Mouse (Mus musculus) right cerebral cortex, adult 18-20 months (tissue): Measurements from ENCODE around the gene Lpin2.

Experiments used
- DNase-seq: peaks from one replicate; pipeline ENCODE4 v3.0.0; 2022; ENCODE audit warnings: mixed read lengths

Lpin2 gene

GRCm38 (mm10) chr17:71235229-71235958, 53.0 kb downstream of the Lpin2 start:
- no peak for DNase-seq

DNA sequence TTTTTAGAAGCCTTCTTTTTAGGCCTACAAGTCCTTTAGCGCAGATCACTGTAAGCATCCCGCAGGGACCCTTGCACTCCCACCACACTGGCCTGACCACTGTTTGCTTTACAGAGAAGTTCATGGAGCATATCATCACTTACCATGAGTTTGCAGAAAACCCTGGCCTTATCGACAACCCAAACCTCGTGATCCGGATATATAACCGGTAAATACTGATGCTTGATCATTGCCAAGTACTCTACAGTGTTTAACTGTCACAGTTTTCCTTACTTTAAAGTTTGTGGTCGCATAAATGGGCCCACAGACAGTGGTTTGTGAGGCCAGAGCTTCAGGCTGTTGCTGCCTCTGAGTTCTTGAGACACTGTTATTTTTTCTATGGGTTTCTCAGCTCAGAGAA, 56.1 kb downstream of the Lpin2 start:
- DNase-seq, result no peak

GRCm38 (mm10) chr17:71240811-71241210, 58.5 kb downstream of the Lpin2 start:
- no peak for DNase-seq

GRCm38 (mm10) chr17:71242666-71243065, 60.3 kb downstream of the Lpin2 start:
- DNase-seq, result no peak

- DNase-seq, result no peak
These were observed 62.8 kb downstream of the Lpin2 start for GRCm38 (mm10) chr17:71245133-71245532.

DNA sequence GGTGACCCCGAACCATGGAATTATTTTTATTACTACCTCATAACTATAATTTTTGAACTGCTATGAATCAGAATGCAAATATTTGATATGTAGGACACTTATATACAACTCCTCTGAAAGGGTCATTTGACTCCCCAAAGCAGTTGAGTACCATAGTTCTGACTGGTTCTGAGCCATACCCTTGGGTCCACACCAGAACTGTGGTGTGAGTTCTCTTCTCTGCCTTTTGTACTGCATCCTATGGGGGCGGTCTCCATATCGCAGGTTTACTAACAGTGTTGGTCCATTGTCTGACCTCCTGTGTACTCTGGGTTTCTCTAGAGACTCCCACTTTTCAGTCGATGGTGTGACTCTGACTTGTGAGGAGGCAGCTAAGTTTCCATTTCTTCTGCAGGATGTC, 63.7 kb downstream of the Lpin2 start:
- no peak for DNase-seq

DNA sequence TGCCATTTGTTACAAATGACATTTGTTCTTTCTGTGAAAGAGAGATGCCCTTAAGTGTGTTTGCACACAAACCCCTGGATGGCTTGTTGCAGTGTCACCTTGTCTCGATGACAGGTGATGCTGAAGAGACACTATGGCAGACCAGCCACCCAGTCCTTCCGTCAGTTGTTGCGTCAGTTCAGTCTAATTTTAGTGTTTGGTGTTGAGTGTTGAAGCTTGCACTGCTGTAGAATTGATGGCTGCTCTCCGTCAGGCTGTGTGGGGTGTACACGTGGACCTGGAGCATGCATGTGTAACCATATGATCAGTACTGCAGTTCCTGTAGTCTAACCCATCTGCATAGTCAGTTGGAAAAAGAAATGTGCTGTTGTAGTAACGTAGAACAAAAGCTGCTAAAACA, 66.6 kb downstream of the Lpin2 start:
- DNase-seq, result peak; percentile 52

GRCm38 (mm10) chr17:71250046-71250445, 67.7 kb downstream of the Lpin2 start:
- DNase-seq, result no peak

DNA sequence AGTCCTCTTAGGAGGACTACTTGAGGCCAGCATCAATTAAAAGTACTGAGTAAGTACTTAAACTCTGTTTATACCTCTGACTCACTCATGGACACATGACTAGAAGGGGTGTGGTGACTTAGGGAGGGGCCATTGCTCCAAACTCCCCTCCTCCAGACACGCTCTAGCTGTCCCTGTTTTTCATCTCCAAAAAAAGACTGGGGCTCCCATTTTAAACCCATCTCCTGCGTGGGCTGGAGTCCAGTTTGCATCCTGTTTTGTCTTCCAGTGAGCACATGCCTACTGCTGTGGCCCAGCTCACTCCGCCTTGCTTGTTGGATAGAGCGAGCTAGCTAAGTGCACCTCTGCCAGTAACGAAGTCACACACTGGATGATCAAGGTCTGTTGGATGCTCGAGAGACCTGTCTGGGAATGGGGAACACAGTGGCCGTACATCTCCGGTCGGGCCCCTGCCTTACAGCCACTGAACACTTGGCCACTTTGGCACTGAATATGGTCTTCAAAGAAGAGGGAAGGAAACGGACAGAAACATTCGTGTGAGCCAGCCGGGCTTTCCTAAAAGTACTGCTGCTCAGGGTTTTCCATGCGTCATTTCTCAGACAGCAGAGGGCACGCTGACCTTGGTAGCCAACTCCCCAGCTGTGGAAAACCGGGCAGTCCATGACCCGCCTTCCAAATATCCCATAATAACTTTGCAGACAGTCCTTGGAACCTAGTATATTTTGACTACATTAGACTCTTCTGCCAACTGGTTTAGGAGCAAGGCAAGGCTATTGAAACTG, 68.7 kb downstream of the Lpin2 start:
- peak; percentile 52 for DNase-seq

DNA sequence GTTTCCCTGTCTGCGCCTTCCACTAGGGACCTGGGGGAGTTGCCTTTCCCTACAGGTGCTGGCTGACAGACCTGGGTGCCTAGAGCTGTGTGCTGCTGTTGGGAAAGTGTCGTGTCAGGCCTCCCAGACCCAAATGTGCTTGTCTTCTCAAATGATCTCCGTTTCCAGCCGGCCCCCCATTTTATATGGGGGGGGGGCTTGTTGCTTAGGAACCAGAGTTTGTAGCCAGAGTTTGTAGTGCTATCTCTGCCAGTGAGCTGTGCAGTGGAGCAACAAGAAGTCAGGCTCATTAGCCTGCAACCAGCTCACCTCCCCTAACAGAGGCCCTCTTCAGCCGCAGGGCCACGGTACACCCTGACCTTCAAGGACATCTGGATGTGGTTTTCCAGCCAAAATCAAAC, 69.2 kb downstream of the Lpin2 start:
- DNase-seq, result no peak

GRCm38 (mm10) chr17:71252101-71252500, 69.7 kb downstream of the Lpin2 start:
- no peak for DNase-seq

DNA sequence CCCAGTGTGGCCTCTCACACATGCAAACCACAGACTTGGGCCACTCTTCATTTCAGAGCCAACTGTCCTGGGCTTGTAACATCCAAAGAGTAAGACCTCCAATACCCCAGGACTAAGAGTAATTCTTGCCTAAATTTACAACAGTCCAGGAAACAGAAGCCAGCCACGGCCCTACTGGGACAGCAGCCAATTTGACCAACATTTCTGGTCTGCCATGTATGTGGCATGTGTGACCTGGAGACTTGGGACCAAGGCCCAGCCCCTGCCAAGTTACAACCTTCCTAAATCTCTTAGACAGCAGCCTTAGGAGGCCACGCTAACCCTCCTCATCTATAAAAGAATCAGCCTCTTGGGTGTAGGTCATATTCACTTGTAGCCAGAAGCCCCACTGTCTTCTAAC, 71.0 kb downstream of the Lpin2 start:
- DNase-seq, result no peak

DNA sequence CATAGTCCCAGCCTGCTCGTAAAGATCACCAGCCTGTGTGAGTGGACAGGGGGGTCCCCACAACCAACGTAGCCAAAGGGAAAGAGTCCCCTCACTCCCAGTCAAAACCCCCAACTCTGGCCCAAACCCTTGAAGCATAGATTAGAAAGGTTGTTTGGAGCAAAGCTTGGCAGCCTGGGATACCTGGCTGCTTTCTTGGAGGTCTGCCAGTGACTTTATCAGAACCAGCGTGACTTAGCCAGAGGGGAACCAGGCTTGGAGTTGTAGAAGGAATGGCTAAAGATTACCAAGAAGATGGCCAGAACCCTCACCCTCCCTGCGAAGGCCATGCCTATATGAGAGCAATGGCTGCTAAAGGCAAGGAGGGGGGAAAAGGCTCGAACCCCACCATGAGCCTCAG, 71.7 kb downstream of the Lpin2 start:
- no peak for DNase-seq

DNA sequence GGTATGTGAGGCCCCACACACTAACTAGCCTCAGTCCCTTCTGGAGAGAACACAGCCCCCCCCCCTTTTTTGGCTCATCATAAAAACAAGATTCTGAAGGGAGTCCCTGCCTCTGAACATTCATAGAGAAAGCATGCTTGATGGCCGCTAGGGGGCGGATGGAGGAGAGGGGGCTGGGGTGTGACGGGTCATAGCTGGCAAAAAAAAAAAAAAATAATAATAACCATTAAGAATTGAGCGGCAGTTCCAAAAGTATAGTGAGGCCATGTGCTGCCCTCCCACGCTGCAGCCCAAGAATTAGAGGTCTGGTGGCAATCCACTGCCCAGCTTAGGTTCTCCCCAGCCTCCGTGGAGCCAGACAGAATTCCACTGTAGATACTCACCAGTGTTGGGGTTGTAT, 72.4 kb downstream of the Lpin2 start:
- no peak for DNase-seq

DNA sequence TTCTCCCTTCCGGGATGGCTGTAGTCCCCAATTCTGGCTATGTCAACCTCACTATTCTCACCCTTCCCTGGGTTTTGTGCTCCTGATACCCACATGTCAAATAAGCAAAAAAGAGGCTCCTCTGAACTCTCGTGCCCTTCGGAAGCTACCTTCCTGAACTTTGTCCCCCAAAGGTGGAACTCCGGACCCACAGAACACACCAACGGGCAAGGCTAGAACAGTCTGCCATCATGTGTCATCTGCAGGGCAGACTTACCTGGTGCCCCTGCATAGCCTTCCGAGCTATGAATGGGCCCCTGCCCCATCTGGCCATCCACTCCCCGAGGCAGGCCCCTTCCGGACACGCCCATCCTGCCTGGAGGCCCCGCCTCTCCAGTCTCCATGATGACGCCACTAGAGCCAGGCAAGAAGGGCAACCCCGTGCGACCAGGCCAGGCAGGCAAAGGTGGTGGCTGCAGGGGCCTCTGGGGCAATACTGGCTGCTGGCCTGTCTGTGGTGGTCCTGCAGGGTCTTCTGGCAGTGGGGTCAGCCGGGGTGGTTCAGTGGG, 73.8 kb downstream of the Lpin2 start:
- DNase-seq, result no peak

- DNase-seq, result no peak
These were observed 74.6 kb downstream of the Lpin2 start for GRCm38 (mm10) chr17:71256806-71257536.

- no peak for DNase-seq
These were observed 77.4 kb downstream of the Lpin2 start for GRCm38 (mm10) chr17:71259727-71260126.

- DNase-seq, result no peak
These were observed 78.3 kb downstream of the Lpin2 start for GRCm38 (mm10) chr17:71260658-71261057.

- no peak for DNase-seq
These were observed 80.8 kb downstream of the Lpin2 start for GRCm38 (mm10) chr17:71263136-71263535.

GRCm38 (mm10) chr17:71264739-71265138, 82.4 kb downstream of the Lpin2 start:
- no peak for DNase-seq

DNA sequence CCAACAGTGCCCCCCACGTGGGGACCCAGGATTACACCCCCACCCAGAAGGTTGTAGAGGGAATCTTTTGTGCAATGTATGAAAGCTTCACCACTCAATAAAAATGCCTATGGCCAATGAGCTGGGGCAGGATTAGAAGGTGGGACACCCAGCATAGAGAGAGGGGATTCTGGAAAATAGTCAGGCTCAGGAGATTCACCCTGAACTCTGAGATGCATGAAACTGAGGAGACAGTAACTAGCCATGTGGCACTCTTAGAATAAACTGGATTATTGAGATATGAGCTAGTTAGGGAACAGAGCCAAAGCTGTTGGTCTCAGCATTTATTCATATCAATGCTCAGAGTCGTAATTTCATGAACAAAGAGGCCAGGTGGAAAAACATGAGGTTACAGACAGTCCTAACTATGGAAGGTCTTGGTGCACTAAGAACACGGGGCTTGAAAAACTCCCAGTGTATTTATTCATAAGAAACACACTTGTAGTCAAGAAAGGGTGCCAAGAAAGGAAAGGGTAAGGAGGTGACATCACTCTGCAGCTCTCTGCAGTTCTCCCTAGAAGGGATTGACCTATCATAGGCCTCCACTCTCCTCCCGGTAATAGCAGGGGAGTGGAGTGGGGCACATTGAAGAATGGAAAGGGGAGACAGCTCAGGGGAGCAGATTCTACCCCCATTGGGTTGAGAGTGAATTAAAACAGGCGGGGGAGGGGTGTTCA, 83.1 kb downstream of the Lpin2 start:
- no peak for DNase-seq

DNA sequence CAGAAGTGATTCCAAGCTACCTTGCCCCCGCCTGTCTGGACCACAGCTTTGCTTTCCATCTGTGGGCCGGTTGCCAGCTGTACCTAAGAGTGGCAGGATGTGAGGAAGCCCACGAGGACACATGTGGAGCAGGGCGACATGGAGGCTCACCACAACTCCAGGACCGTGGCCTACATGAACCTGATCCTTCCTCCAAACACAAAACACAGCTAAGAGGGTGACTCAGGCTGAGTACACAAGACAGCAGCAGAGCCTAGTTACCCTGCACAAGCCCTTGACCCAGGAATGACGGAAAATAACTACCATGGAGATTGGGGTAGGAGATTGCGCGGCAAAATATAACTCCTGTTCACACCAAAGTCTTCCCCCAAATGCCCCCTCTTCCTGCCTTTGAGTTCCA, 85.0 kb downstream of the Lpin2 start:
- no peak for DNase-seq

DNA sequence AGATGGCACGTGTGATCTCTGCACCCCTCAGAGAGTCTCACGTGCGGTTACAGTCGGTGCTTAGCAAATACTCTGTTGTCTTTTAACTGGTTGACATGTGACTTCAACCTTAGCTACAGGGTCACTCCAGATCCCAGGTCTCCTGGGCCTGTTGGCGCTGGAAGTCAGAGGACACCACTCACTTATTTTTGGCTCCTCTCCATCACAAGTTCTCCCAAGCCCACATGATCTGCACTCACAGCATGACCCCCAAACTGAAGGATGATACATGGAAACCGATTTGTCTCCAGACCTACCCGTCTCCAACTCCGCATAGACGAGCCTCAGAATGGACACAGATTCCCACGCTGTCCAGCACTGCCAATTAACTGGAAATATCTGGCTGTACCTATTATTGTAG, 85.8 kb downstream of the Lpin2 start:
- DNase-seq, result no peak
